ENCODE assay signal across 7 mouse cellular contexts in genomic region chr7:80197371-80197770, GRCm38 (mm10). TPM values are rescaled to one million over a fixed set of nuclear protein-coding genes. Genes with fewer than 3 reads are reported as not detected.
DNase-seq lines count a peak whose midpoint lies in the region; ATAC-seq and TF ChIP-seq lines count a peak whose summit lies in the region.

No protein-coding gene starts in this region.

- no peak for TF ChIP-seq POLR2A in olfactory bulb, adult 2 months (IDR thresholded peaks at IDR 0.05; ENCODE audit: insufficient read depth, low read depth, low read length)

- H3K27ac ChIP-seq in embryonic facial prominence, embryonic 14.5 days (replicated peaks; ENCODE audit: low read depth, low read length), result peak overlapping the region; percentile 96
- H3K27ac ChIP-seq in limb, embryonic 10.5 days, result peak overlapping the region; percentile 93
- H3K27ac ChIP-seq in olfactory bulb, adult 2 months (ENCODE audit: insufficient read depth, low read depth, low read length), result peak overlapping the region; percentile 61; the same call in 1 of the 2 replicates

- H3K36me3 ChIP-seq in embryonic facial prominence, embryonic 14.5 days (ENCODE audit: control insufficient read depth, insufficient read depth, low read length), result no peaks in the 10 kb centered on the region
- H3K36me3 ChIP-seq in limb, embryonic 10.5 days, result peaks cover 6% of the 10 kb centered on the region

- H3K4me2 ChIP-seq in embryonic facial prominence, embryonic 14.5 days (ENCODE audit: low read depth, low read length), result peak overlapping the region; percentile 59

- H3K4me1 ChIP-seq in embryonic facial prominence, embryonic 14.5 days (ENCODE audit: control insufficient read depth, insufficient read depth, low read length), result peaks cover 31% of the 10 kb centered on the region
- H3K4me1 ChIP-seq in limb, embryonic 10.5 days, result peaks cover 55% of the 10 kb centered on the region
- H3K4me1 ChIP-seq in olfactory bulb, adult 2 months (ENCODE audit: control insufficient read depth, insufficient read depth, low read length), result peaks cover 46% of the 10 kb centered on the region

- no peak for TF ChIP-seq CTCF in olfactory bulb, adult 2 months (IDR thresholded peaks at IDR 0.05; ENCODE audit: insufficient read depth, low read depth, low read length)

- peak; percentile 62 to 78 for DNase-seq in spleen, postnatal 10 days (ENCODE audit: low spot score in 2 of 2)
- no peak for DNase-seq in spleen, adult 12 weeks (ENCODE audit: low spot score)
- no peak for DNase-seq in embryonic facial prominence, embryonic 14.5 days (ENCODE audit: low spot score)
- no peak for DNase-seq in limb, embryonic 10.5 days (ENCODE audit: low spot score)
- no peak for DNase-seq in ovary, postnatal 10 days (ENCODE audit: low spot score)
- no peak for DNase-seq in lung, postnatal 10 days

- H3K27me3 ChIP-seq in embryonic facial prominence, embryonic 14.5 days (replicated peaks; ENCODE audit: control insufficient read depth, insufficient read depth, low read length), result no peaks in the 10 kb centered on the region
- H3K27me3 ChIP-seq in limb, embryonic 10.5 days (ENCODE audit: low read depth, poor library complexity, severe bottlenecking), result no peaks in the 10 kb centered on the region

- no peaks in the 10 kb centered on the region for H3K9me3 ChIP-seq in embryonic facial prominence, embryonic 14.5 days (ENCODE audit: control insufficient read depth, low read length)
- H3K9me3 ChIP-seq in limb, embryonic 10.5 days (replicated peaks), result no peaks in the 10 kb centered on the region

- ATAC-seq in embryonic facial prominence, embryonic 14.5 days (ENCODE audit: low read depth), result no peak

- peak overlapping the region; percentile 88; the same call in 1 of the 2 replicates for H3K9ac ChIP-seq in embryonic facial prominence, embryonic 14.5 days (ENCODE audit: low read depth, low read length)

- H3K4me3 ChIP-seq in embryonic facial prominence, embryonic 14.5 days (ENCODE audit: low read depth, low read length), result peak overlapping the region; percentile 79
- H3K4me3 ChIP-seq in limb, embryonic 10.5 days, result peak overlapping the region; percentile 73
- H3K4me3 ChIP-seq in olfactory bulb, adult 2 months (ENCODE audit: insufficient read depth, low read depth, low read length), result no peak overlapping the region; the same call in 1 of the 2 replicates

- WGBS in embryonic facial prominence, embryonic 14.5 days, result 13% methylated on average over 4 of the region's 4 CpGs
- WGBS in limb, embryonic 10.5 days, result 19% methylated on average over 4 of the region's 4 CpGs
- 34% methylated on average over 4 of the region's 4 CpGs for WGBS in olfactory bulb, adult 2 months

RNA-seq across cellular contexts. Expression of gene Sema4b, which starts 10.7 kb away (rescaled TPM):
- polyA plus RNA-seq in embryonic facial prominence, embryonic 14.5 days (2014; fragmentation: Nextera tagmentation; extraction: Ambion mirVana), result 10.5 and 11.9 TPM in 2 replicates
- polyA plus RNA-seq in limb, embryonic 10.5 days (2016; fragmentation: Nextera tagmentation; extraction: Ambion mirVana), result 8.1 and 9.9 TPM in 2 replicates
- polyA plus RNA-seq in olfactory bulb, adult 2 months (2012; ENCODE audit: insufficient read depth, insufficient read length, low replicate concordance, missing spikeins), result not detected in 2 replicates

RNA-seq across cellular contexts. Expression of gene Cib1, which starts 35.2 kb away (rescaled TPM):
- 73.7 and 89.1 TPM in 2 replicates for polyA plus RNA-seq in embryonic facial prominence, embryonic 14.5 days (2014; fragmentation: Nextera tagmentation; extraction: Ambion mirVana)
- 68.6 and 75.3 TPM in 2 replicates for polyA plus RNA-seq in limb, embryonic 10.5 days (2016; fragmentation: Nextera tagmentation; extraction: Ambion mirVana)
- not detected in 2 replicates for polyA plus RNA-seq in olfactory bulb, adult 2 months (2012; ENCODE audit: insufficient read depth, insufficient read length, low replicate concordance, missing spikeins)

RNA-seq across cellular contexts. Expression of gene Gdpgp1, which starts 35.3 kb away (rescaled TPM):
- 2.0 and 2.6 TPM in 2 replicates for polyA plus RNA-seq in embryonic facial prominence, embryonic 14.5 days (2014; fragmentation: Nextera tagmentation; extraction: Ambion mirVana)
- 7.2 and 7.5 TPM in 2 replicates for polyA plus RNA-seq in limb, embryonic 10.5 days (2016; fragmentation: Nextera tagmentation; extraction: Ambion mirVana)
- not detected in 2 replicates for polyA plus RNA-seq in olfactory bulb, adult 2 months (2012; ENCODE audit: insufficient read depth, insufficient read length, low replicate concordance, missing spikeins)

RNA-seq across cellular contexts. Expression of gene Ttll13, which starts 48.8 kb away (rescaled TPM):
- 0.35 and 0.79 TPM in 2 replicates for polyA plus RNA-seq in embryonic facial prominence, embryonic 14.5 days (2014; fragmentation: Nextera tagmentation; extraction: Ambion mirVana)
- polyA plus RNA-seq in limb, embryonic 10.5 days (2016; fragmentation: Nextera tagmentation; extraction: Ambion mirVana), result 0.50 and 0.61 TPM in 2 replicates
- not detected in 2 replicates for polyA plus RNA-seq in olfactory bulb, adult 2 months (2012; ENCODE audit: insufficient read depth, insufficient read length, low replicate concordance, missing spikeins)

Comparison
In these comparisons a context has a peak if more than half of its experiments do, and no peak if none do; other contexts are left out.
1. DNase-seq: peak in spleen, postnatal 10 days (2 of 2); none in spleen, adult 12 weeks (single experiment), embryonic facial prominence, embryonic 14.5 days (single experiment), limb, embryonic 10.5 days (single experiment), ovary, postnatal 10 days (single experiment) and lung, postnatal 10 days (single experiment).
2. RNA of gene Cib1, which starts 35.2 kb away (polyA plus RNA-seq): 73.7 to 89.1 TPM in embryonic facial prominence, embryonic 14.5 days and 68.6 to 75.3 TPM in limb, embryonic 10.5 days; not detected in olfactory bulb, adult 2 months; every median in the first group is over 10 times any median in the second.
3. Peak in every context shown above with its lines, with median percentiles within 50 percentile points of each other: H3K27ac ChIP-seq.